Mouse (Mus musculus): ENCODE measurements around the gene Lurap1.

- no peak for TF ChIP-seq CTCF (IDR thresholded peaks at IDR 0.05; ENCODE audit: control insufficient read depth, insufficient read depth, insufficient read length)
- TF ChIP-seq MAX (IDR thresholded peaks at IDR 0.05) = no peak
Observed at GRCm38 (mm10) chr4:116167404-116167803, 16.3 kb upstream of the Lurap1 start, which contains the start of gene Tspan1.
